Mouse (Mus musculus) mouse embryonic stem cell (cell line): Measurements from ENCODE around the gene Gdf9.

Experiments used
- in situ Hi-C, 2 experiments: fragments of 300-500 bp; cut with MboI; formaldehyde crosslinking; loops; 1 replicate in 1 of 2; 3 replicates in 1 of 2; pipeline ENCODE4 v1.14.3; 2019 to 2020; ENCODE audit warnings: low sequenced_read_pairs in 2 of 2, low pct_unique_long_range_greater_than_20kb in 1 of 2, mixed read lengths in 1 of 2; ENCODE audit not compliant: unreplicated experiment in 1 of 2

Gdf9 gene

GRCm38 (mm10) chr11:53436338-53436737 is 5.5 kb downstream of the Gdf9 start:
- in situ Hi-C loops, result no loop called here

- in situ Hi-C loops, result no loop called here
These were observed 11.1 kb downstream of the Gdf9 start for GRCm38 (mm10) chr11:53441921-53442320.

GRCm38 (mm10) chr11:53443861-53444260 is 13.0 kb downstream of the Gdf9 start:
- in situ Hi-C loops, result no loop called here

GRCm38 (mm10) chr11:53445562-53445961 is 14.7 kb downstream of the Gdf9 start:
- in situ Hi-C loops, result no loop called here

GRCm38 (mm10) chr11:53446183-53446582 is 15.4 kb downstream of the Gdf9 start:
- in situ Hi-C loops, result no loop called here

GRCm38 (mm10) chr11:53447996-53448395 is 17.2 kb downstream of the Gdf9 start:
- in situ Hi-C loops, result no loop called here

- in situ Hi-C loops, result no loop called here
These were observed 17.7 kb downstream of the Gdf9 start for GRCm38 (mm10) chr11:53448529-53448928.

- in situ Hi-C loops, result no loop called here
These were observed 19.4 kb downstream of the Gdf9 start for GRCm38 (mm10) chr11:53450070-53450705.

- in situ Hi-C loops, result no loop called here
These were observed 20.5 kb downstream of the Gdf9 start for GRCm38 (mm10) chr11:53451361-53451760.

- in situ Hi-C loops, result no loop called here
These were observed 21.6 kb downstream of the Gdf9 start for GRCm38 (mm10) chr11:53452396-53452795.

- in situ Hi-C loops, result no loop called here
These were observed 22.2 kb downstream of the Gdf9 start for GRCm38 (mm10) chr11:53453031-53453430.

- in situ Hi-C loops, result no loop called here
These were observed 25.9 kb downstream of the Gdf9 start, which contains the start of the genes Gm10447 and Shroom1 for GRCm38 (mm10) chr11:53456474-53457371. Gene Gm10447, minus strand, starts transcription at chr11:53457110. Gene Shroom1, plus strand, starts transcription at chr11:53457205.

- in situ Hi-C loops, result no loop called here
These were observed 26.6 kb downstream of the Gdf9 start for GRCm38 (mm10) chr11:53457372-53457954.

GRCm38 (mm10) chr11:53458996-53459395 is 28.2 kb downstream of the Gdf9 start:
- in situ Hi-C loops, result no loop called here

GRCm38 (mm10) chr11:53460192-53460591 is 29.4 kb downstream of the Gdf9 start:
- in situ Hi-C loops, result no loop called here

- in situ Hi-C loops, result no loop called here
These were observed 30.9 kb downstream of the Gdf9 start for GRCm38 (mm10) chr11:53461727-53462126.

- in situ Hi-C loops, result no loop called here
These were observed 33.0 kb downstream of the Gdf9 start for GRCm38 (mm10) chr11:53463551-53464424.

- in situ Hi-C loops, result no loop called here
These were observed 35.6 kb downstream of the Gdf9 start for GRCm38 (mm10) chr11:53466231-53466971.
